Mouse (Mus musculus) midbrain, embryonic 15.5 days (tissue): ENCODE measurements around the gene Creg1. TPM values are rescaled to one million over a fixed set of nuclear protein-coding genes. Genes with fewer than 3 reads are reported as not detected.
A peak's percentile ranks its signal among the peaks of the same experiment; 100 is the strongest.

Source experiments
- ATAC-seq: fragments of 200-750 bp; cut with Nextera tagmentation; replicated peaks from 2 replicates; pipeline ENCODE4 v1.8.0; 2017; ENCODE audit warnings: moderate TSS enrichment
- H3K27ac ChIP-seq: fragments of 300-500 bp; sonication (generic); 2 replicates; pipeline ENCODE4 v1.5.1; 2015; ENCODE audit warnings: mild to moderate bottlenecking, inconsistent platforms
- H3K27me3 ChIP-seq: fragments of 300-500 bp; sonication (generic); replicated peaks from 2 replicates; pipeline ENCODE4 v1.6.1; 2015; ENCODE audit warnings: inconsistent platforms
- H3K36me3 ChIP-seq: fragments of 300-500 bp; sonication (generic); replicated peaks from 2 replicates; pipeline ENCODE4 v1.6.1; 2015; ENCODE audit warnings: inconsistent platforms
- H3K4me1 ChIP-seq: fragments of 300-500 bp; sonication (generic); 2 replicates; pipeline ENCODE4 v1.6.1; 2015; ENCODE audit warnings: inconsistent platforms
- H3K4me2 ChIP-seq: fragments of 300-500 bp; sonication (generic); 2 replicates; pipeline ENCODE4 v1.6.1; 2015; ENCODE audit warnings: inconsistent platforms, mild to moderate bottlenecking, moderate library complexity
- H3K4me3 ChIP-seq: fragments of 300-500 bp; sonication (generic); 2 replicates; pipeline ENCODE4 v1.5.1; 2015; ENCODE audit warnings: mild to moderate bottlenecking, inconsistent platforms
- H3K9ac ChIP-seq: fragments of 300-500 bp; sonication (generic); 2 replicates; pipeline ENCODE4 v1.6.1; 2015; ENCODE audit warnings: mild to moderate bottlenecking, inconsistent platforms
- H3K9me3 ChIP-seq: fragments of 300-500 bp; sonication (generic); 2 replicates; pipeline ENCODE4 v1.6.1; 2016; ENCODE audit warnings: inconsistent platforms
- WGBS: fragments of 180-500 bp; shearing (Covaris S2); methylation state at CpG from one replicate; pipeline ENCODE4 v1.1.7; 2015; ENCODE audit warnings: mixed read lengths; 5-methylcytosine and 5-hydroxymethylcytosine counted together
- polyA plus RNA-seq: library from polyadenylated mRNA; unstranded; fragments of >200 nt; fragmentation: Nextera tagmentation; extraction: Ambion mirVana; gene quantifications from 2 replicates; pipeline ENCODE4 v1.2.1, GENCODE M21; 2015

Gene Creg1
- polyA plus RNA-seq, 1 experiment from 2014 or later: 29.3 TPM

- no peaks in the 10 kb centered on the region for H3K4me1 ChIP-seq
- H3K27ac ChIP-seq: no peak overlapping the region
- no peak for ATAC-seq
- no peak overlapping the region for H3K9ac ChIP-seq
- no peaks in the 10 kb centered on the region for H3K27me3 ChIP-seq
- no peak overlapping the region for H3K4me2 ChIP-seq
- no peak overlapping the region for H3K4me3 ChIP-seq
- H3K9me3 ChIP-seq: no peaks in the 10 kb centered on the region
- 75% methylated on average over 11 of the region's 11 CpGs for WGBS
- no peaks in the 10 kb centered on the region for H3K36me3 ChIP-seq
Observed at GRCm38 (mm10) chr1:165801709-165802310, 38.3 kb downstream of the Creg1 start.

GRCm38 (mm10) chr1:165803107-165803506, 39.6 kb downstream of the Creg1 start:
- ATAC-seq: no peak
- Histone ChIP-seq H3K36me3 (no peaks in the 10 kb centered on the region), H3K9me3 (no peaks in the 10 kb centered on the region), H3K4me2 (no peak overlapping the region), H3K4me1 (no peaks in the 10 kb centered on the region), H3K9ac (no peak overlapping the region), H3K4me3 (no peak overlapping the region), H3K27ac (no peak overlapping the region), H3K27me3 (no peaks in the 10 kb centered on the region)
- WGBS: 81% methylated on average over 5 of the region's 5 CpGs

GRCm38 (mm10) chr1:165804133-165804532, 40.6 kb downstream of the Creg1 start:
- H3K27ac ChIP-seq: no peak overlapping the region
- 90% methylated on average over 4 of the region's 4 CpGs for WGBS

GRCm38 (mm10) chr1:165810633-165811032, 47.1 kb downstream of the Creg1 start:
- ATAC-seq: no peak
- WGBS: 78% methylated on average over 2 of the region's 2 CpGs
- Histone ChIP-seq H3K9ac (no peak overlapping the region), H3K27ac (no peak overlapping the region), H3K4me2 (no peak overlapping the region), H3K4me1 (peaks cover 18% of the 10 kb centered on the region), H3K4me3 (no peak overlapping the region), H3K27me3 (peaks cover 6% of the 10 kb centered on the region), H3K36me3 (no peaks in the 10 kb centered on the region), H3K9me3 (no peaks in the 10 kb centered on the region)

More at GRCm38 (mm10) chr1:165804133-165804532, 40.6 kb downstream of the Creg1 start:
- no peak for ATAC-seq
- Histone ChIP-seq H3K4me1 (no peaks in the 10 kb centered on the region), H3K4me2 (no peak overlapping the region), H3K36me3 (no peaks in the 10 kb centered on the region), H3K9ac (no peak overlapping the region), H3K27me3 (no peaks in the 10 kb centered on the region), H3K4me3 (no peak overlapping the region), H3K9me3 (no peaks in the 10 kb centered on the region)

GRCm38 (mm10) chr1:165811170-165811569, 47.6 kb downstream of the Creg1 start:
- Histone ChIP-seq H3K9me3 (no peaks in the 10 kb centered on the region), H3K4me2 (no peak overlapping the region), H3K36me3 (no peaks in the 10 kb centered on the region), H3K4me1 (peaks cover 18% of the 10 kb centered on the region), H3K9ac (no peak overlapping the region), H3K4me3 (no peak overlapping the region), H3K27ac (no peak overlapping the region), H3K27me3 (peaks cover 6% of the 10 kb centered on the region)
- no peak for ATAC-seq
- WGBS: 89% methylated on average over 5 of the region's 5 CpGs

- H3K4me2 ChIP-seq: no peak overlapping the region
- WGBS: 78% methylated on average over 3 of the region's 3 CpGs
- ATAC-seq: no peak
- H3K9me3 ChIP-seq: no peaks in the 10 kb centered on the region
- H3K4me3 ChIP-seq: no peak overlapping the region
- H3K4me1 ChIP-seq: peaks cover 18% of the 10 kb centered on the region
- H3K9ac ChIP-seq: no peak overlapping the region
- H3K27ac ChIP-seq: no peak overlapping the region
- H3K36me3 ChIP-seq: no peaks in the 10 kb centered on the region
- peaks cover 6% of the 10 kb centered on the region for H3K27me3 ChIP-seq
Observed at GRCm38 (mm10) chr1:165812775-165813174, 49.2 kb downstream of the Creg1 start.

- Histone ChIP-seq H3K4me2 (peak overlapping the region; percentile 15; the same call in 1 of the 2 replicates), H3K4me1 (peaks cover 26% of the 10 kb centered on the region), H3K9me3 (no peaks in the 10 kb centered on the region), H3K36me3 (no peaks in the 10 kb centered on the region), H3K9ac (no peak overlapping the region), H3K27ac (peak overlapping the region; percentile 61), H3K4me3 (no peak overlapping the region), H3K27me3 (peaks cover 6% of the 10 kb centered on the region)
- ATAC-seq: no peak
- 4% methylated on average over 7 of the region's 7 CpGs for WGBS
Observed at GRCm38 (mm10) chr1:165814116-165814515, 50.6 kb downstream of the Creg1 start.

- Histone ChIP-seq H3K4me2 (peak overlapping the region; percentile 15), H3K9ac (no peak overlapping the region), H3K27ac (peak overlapping the region; percentile 61), H3K9me3 (no peaks in the 10 kb centered on the region), H3K4me3 (no peak overlapping the region), H3K4me1 (peaks cover 26% of the 10 kb centered on the region), H3K36me3 (no peaks in the 10 kb centered on the region), H3K27me3 (peaks cover 9% of the 10 kb centered on the region)
- 9% methylated on average over 14 of the region's 14 CpGs for WGBS
- ATAC-seq: no peak; the same call in 1 of the 2 replicates
Observed at GRCm38 (mm10) chr1:165814521-165815278, 51.2 kb downstream of the Creg1 start.

- H3K27ac ChIP-seq: no peak overlapping the region
- no peak overlapping the region for H3K4me2 ChIP-seq
- WGBS: 84% methylated on average over 9 of the region's 9 CpGs
- H3K27me3 ChIP-seq: peaks cover 6% of the 10 kb centered on the region; the same call in 1 of the 2 replicates
- H3K9me3 ChIP-seq: no peaks in the 10 kb centered on the region
- ATAC-seq: no peak
- H3K4me1 ChIP-seq: peaks cover 26% of the 10 kb centered on the region
- H3K4me3 ChIP-seq: no peak overlapping the region
- H3K36me3 ChIP-seq: no peaks in the 10 kb centered on the region
- no peak overlapping the region for H3K9ac ChIP-seq
Observed at GRCm38 (mm10) chr1:165816391-165816790, 52.8 kb downstream of the Creg1 start.

GRCm38 (mm10) chr1:165817264-165817663, 53.7 kb downstream of the Creg1 start:
- 41% methylated on average over 9 of the region's 9 CpGs for WGBS
- Histone ChIP-seq H3K4me3 (no peak overlapping the region), H3K9ac (no peak overlapping the region), H3K27ac (no peak overlapping the region), H3K36me3 (no peaks in the 10 kb centered on the region), H3K4me2 (no peak overlapping the region), H3K27me3 (0 out of 2 replicates have a peak, but pooled peaks cover 6% of the 10 kb centered on the region), H3K4me1 (peaks cover 26% of the 10 kb centered on the region), H3K9me3 (no peaks in the 10 kb centered on the region)
- ATAC-seq: no peak

GRCm38 (mm10) chr1:165818145-165818860, 54.8 kb downstream of the Creg1 start:
- 0 out of 2 replicates have a peak, but pooled peaks cover 6% of the 10 kb centered on the region for H3K27me3 ChIP-seq
- peak overlapping the region; percentile 4; the same call in 1 of the 2 replicates for H3K27ac ChIP-seq
- H3K9me3 ChIP-seq: no peaks in the 10 kb centered on the region
- H3K4me1 ChIP-seq: peaks cover 26% of the 10 kb centered on the region
- H3K4me2 ChIP-seq: no peak overlapping the region
- H3K9ac ChIP-seq: no peak overlapping the region
- peak; percentile 35; the same call in 1 of the 2 replicates for ATAC-seq
- H3K4me3 ChIP-seq: no peak overlapping the region
- H3K36me3 ChIP-seq: no peaks in the 10 kb centered on the region
- WGBS: 34% methylated on average over 8 of the region's 8 CpGs

- ATAC-seq: no peak
- Histone ChIP-seq H3K9ac (no peak overlapping the region), H3K4me3 (no peak overlapping the region), H3K4me2 (no peak overlapping the region), H3K27me3 (0 out of 2 replicates have a peak, but pooled peaks cover 6% of the 10 kb centered on the region), H3K36me3 (no peaks in the 10 kb centered on the region), H3K9me3 (no peaks in the 10 kb centered on the region), H3K27ac (no peak overlapping the region), H3K4me1 (peaks cover 20% of the 10 kb centered on the region)
- 78% methylated on average over 4 of the region's 4 CpGs for WGBS
Observed at GRCm38 (mm10) chr1:165819147-165819546, 55.6 kb downstream of the Creg1 start.
